Mouse (Mus musculus): ENCODE data around the gene 1600002K03Rik.

The 1600002K03Rik gene

GRCm38 (mm10) chr10:80141243-80141642 lies 31.5 kb upstream of the 1600002K03Rik start:
- DNase-seq (ENCODE audit: low spot score in 2 of 2), result peak; percentile 95 to 97

GRCm38 (mm10) chr10:80141786-80142529 lies 30.8 kb upstream of the 1600002K03Rik start:
- DNase-seq (ENCODE audit: low spot score in 2 of 2), result peak; percentile 94 to 97

GRCm38 (mm10) chr10:80142530-80142925 lies 30.2 kb upstream of the 1600002K03Rik start:
- no peak for DNase-seq (ENCODE audit: low spot score in 2 of 2)

DNA sequence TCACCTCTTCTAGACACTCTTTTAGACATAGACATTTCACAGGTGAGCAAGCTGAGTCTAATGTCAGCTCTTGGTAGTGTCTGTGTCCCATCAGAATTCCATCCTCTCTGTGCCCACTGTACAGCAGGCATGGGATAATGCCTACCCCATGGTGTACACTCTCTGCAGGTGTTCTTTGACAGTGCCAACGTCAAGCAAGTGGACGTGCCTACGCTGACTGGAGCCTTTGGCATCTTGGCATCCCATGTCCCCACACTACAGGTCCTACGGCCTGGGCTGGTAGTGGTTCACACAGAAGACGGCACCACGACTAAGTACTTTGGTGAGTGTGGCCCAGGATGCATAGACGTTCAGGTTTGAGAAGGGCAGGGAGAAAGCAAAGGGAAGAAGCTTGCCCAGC lies 29.1 kb upstream of the 1600002K03Rik start:
- DNase-seq (ENCODE audit: low spot score in 2 of 2), result no peak

DNA sequence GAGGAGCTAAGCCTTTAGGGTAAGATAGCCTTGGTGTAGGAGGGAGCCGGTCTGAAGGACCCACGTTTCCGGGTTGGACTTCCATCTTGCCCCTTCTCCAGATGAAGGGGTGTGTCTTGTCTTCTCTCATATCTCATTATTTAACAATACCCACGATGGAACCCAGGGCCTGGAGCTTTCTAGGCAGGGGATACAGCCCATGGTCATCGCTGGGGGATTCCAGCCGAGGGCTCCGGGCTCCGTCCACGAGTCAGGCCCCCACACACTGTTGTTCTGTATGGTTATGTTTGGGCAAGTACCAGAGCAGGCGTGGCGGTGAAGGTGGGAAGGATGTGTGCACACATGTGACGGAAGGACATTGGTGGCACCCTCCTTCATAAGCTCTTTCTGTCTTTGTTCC lies 28.6 kb upstream of the 1600002K03Rik start:
- no peak for DNase-seq (ENCODE audit: low spot score in 2 of 2)

DNA sequence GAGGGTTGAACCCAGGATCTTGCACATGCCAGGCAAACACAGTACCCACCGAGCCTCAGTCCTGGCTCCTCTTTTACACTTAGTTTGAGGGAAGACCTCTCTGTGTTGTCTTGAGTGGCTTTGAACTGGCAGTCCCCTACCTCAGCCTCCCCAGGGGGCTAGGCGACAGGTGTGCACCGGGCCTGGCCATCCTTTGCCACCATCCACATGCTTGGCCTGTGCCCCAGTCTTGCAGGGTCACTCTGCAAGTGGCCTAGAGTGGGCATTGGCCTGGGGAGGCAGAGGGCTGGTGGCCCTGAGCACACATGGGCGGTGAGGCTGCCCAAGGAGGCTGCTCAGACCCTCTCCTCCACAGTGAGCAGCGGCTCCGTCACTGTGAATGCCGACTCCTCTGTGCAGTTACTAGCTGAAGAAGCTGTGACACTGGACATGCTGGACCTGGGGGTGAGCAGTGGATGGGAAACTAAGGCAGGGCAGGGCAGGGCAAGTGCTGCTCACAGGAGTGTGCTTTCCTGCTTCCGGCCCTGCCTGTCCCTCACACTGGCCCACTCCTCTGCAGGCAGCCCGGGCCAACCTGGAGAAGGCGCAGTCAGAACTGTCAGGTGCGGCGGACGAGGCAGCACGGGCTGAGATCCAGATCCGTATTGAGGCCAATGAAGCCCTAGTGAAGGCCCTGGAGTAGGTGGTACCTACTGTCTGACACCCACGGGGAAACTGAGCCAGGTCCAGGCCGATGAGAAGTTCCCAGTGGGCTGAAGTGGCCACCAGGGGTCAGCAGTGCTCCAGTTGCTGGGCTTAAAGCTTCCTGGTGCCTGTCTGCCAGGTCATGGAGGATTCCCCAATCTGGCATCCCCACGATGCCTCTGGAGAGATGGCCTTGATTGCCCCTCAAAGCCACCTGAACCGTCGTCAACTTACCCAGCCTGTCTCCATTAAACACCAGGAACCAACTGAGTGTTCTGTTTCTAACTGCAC lies 27.6 kb upstream of the 1600002K03Rik start:
- peak; percentile 74 to 78 for DNase-seq (ENCODE audit: low spot score in 2 of 2)

GRCm38 (mm10) chr10:80145896-80146295 lies 26.8 kb upstream of the 1600002K03Rik start:
- peak; percentile 66 to 73 for DNase-seq (ENCODE audit: low spot score in 2 of 2)

DNA sequence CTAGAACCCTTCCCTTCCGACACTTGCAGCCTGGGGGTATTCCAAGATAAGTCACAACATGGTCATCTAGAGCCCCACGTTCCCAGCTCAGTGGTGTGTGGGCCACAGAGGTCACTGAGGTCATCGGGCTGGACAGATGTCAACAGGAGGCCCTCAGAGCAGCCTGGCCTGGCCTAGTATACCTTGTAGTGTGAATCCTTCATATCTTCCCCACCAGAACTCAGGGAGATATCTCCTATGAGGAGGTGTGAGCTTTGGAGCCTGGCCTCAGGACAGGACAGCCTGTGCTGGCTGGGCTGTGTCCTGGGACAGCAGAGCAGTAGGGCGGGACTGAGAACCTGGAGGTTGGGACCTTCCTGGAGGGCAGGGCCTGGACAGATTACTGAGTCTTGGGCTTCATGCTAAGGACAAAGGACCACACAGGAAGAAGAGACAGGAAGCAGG lies 26.2 kb upstream of the 1600002K03Rik start:
- DNase-seq (ENCODE audit: low spot score in 2 of 2), result peak; percentile 70 to 78

DNA sequence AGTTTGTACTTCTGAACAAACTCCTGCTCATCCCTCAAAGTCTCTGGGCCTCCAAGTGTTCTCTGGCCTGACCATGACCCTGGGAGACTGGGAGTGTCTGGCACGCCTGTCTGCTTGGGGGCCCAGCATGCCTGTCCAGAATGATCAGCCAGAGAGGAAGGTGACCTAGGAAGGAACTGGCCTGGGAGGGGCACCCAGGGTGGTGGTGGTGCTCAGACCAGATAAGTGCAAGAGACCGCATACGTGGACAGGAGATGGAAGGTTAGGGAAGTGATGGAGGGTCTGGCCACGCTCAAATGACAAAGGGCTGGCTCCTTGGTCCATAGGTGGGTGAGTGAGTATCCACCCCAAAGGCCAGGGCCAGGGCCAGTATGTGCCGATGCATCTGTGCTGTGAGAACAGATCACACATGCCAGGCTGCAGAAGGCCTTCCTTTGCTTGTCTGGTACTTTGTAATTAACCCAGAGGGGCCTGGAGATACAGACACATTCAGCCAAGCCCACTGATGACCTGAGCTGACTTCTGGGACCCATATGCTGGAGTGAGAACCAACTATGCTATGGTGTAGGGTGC lies 25.5 kb upstream of the 1600002K03Rik start:
- peak; percentile 58 to 62 for DNase-seq (ENCODE audit: low spot score in 2 of 2)

- peak; percentile 90 to 93 for DNase-seq (ENCODE audit: low spot score in 2 of 2)
These were observed 24.8 kb upstream of the 1600002K03Rik start, which contains the start of gene Midn for GRCm38 (mm10) chr10:80147719-80148601. Gene Midn (plus strand): TSS chr10:80148272.

- DNase-seq (ENCODE audit: low spot score in 2 of 2), result peak; percentile 94 to 95
These were observed 24.0 kb upstream of the 1600002K03Rik start for GRCm38 (mm10) chr10:80148610-80149290.

DNA sequence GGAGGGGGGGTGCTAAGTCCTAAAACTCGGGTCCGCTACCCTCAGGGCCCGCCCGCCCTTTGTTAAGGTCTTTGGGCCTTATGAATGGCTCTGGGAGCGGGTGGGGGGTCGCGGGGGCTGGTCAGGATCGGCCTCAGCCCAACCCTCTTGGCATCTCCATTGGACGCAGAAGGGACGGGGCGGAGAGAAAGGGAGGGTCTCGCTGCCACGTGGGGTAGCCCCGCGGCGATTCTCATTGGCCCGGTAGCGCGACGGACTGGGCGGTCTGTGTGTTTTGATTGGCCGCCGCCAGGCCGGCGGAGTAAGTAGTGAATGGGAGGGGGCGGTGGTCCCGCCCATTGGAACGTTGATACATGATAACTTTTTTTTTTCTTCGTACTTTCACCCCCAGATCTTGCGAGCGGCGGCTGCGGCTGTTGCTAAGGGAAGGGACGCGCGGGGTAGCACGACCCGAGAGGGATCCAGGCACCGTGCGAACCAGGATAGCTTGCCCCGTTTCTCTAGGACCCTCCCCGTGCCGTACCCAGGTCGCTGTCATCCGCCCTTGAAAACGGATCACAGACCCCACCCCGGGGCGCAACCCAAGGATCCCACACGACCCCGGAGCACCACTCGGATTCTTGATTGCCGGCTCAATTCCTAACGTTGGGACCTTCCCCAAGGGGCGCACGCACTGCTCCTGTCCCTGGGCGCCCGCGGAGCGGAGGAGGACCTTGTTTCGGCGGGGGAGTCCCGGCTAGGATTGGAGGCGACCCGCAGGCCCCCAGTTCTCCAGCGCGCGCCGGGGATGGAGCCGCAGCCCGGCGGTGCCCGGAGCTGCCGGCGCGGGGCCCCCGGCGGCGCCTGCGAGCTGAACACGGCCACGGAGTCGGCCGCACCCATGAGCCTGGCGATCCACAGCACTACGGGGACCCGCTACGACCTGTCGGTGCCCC lies 23.2 kb upstream of the 1600002K03Rik start:
- peak; percentile 97 for DNase-seq (ENCODE audit: low spot score in 2 of 2)

GRCm38 (mm10) chr10:80150226-80151210 lies 22.2 kb upstream of the 1600002K03Rik start:
- no peak for DNase-seq (ENCODE audit: low spot score in 2 of 2)

- peak; percentile 68 to 79 for DNase-seq (ENCODE audit: low spot score in 2 of 2)
These were observed 21.3 kb upstream of the 1600002K03Rik start for GRCm38 (mm10) chr10:80151211-80152034.

- peak; percentile 78 to 85 for DNase-seq (ENCODE audit: low spot score in 2 of 2)
These were observed 20.5 kb upstream of the 1600002K03Rik start for GRCm38 (mm10) chr10:80152071-80152872.

DNA sequence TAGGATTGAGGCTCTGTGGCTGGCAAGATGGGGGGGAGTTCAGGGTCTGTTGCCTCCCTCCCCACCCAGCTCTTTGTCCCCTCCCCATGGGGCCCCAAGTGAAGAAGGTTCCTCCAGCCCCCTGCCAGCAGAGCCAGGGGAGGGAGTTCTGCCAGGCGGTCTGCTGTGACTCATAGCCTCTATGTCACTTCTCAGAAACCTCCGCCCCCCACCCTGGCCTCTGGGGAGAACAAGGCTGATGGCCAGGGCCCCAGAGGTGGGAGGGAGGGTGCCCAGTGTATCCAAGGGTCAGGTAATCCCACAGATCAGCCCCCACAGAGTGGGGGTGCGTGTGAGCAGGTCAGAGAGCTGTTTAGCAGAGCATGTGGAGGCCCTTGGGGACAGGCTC lies 19.9 kb upstream of the 1600002K03Rik start:
- peak in 1 of 2 experiments; percentile 60 for DNase-seq (ENCODE audit: low spot score in 2 of 2)

Data from heart, adult 9 months (tissue).